Mouse (Mus musculus) activated CD4-positive, CD25-positive, alpha-beta regulatory T cell, adult 4 months (primary cell): ENCODE data around the gene Thra. TPM values are rescaled to one million over a fixed set of nuclear protein-coding genes. Genes with fewer than 3 reads are reported as not detected.

ENCODE experiments used
- ATAC-seq: one replicate; pipeline ENCODE4 v1.8.0; 2017
- polyA plus RNA-seq, 2 experiments: library from polyadenylated mRNA; unstranded; fragments of 100-300 nt; shearing (Covaris generic); gene quantifications; one replicate each; pipeline ENCODE4 v1.2.1; 2017

The Thra gene
- polyA plus RNA-seq, 2 experiments from 2014 or later, result 1.4 to 3.5 TPM

DNA sequence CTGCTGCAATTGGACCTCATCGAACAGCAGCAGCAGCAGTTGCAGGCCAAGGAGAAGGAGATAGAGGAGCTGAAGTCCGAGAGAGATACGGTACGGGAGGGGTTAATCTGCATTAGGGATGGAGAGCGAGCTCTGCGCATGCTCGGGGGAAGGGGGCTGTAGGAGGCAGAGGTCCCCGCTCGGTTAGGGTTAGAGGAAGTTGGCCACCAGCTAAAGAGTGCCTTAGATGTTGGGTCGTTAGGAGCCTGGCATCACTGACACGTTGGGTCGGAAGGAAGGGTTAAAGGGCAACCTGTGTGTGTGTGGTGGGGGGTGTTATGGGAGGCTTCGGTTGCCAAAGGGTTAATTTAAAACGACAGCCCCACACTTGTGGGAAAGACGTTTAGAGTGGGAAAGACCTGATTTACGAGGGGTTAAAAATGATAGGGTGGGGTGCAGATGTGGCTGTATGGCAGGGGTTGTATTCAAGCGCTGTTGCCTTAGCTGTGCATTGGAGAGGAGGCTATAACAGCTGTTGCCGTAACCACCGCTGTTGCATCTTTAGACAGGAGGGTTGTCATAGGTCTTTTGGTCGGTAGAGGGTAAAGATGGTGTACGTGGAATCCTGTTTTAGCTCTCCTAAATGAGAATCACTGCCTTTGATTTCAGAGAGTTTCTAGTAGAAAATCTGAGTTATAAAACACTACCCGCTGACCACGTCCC, 56.2 kb downstream of the Thra start:
- peak; percentile 21 for ATAC-seq

DNA sequence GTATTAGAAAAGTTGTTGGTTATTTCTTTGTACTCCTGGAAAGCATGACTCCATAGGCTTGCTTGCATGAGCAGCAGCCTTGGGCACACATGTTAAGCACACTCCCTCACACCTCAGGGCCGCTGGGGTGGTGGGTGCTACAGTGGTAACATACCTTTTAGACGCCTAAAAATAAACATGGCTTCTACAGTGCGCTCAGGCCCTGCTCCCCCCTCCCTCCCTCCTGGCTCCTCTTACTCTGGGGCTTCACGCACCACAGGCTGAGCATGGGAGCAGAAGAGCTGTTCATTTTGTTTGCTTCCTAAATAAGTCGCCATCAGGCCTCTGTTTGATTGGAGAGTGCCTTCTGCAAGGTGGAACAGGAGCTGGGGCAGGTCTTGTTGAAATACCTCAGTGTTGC, 56.9 kb downstream of the Thra start:
- no peak for ATAC-seq

DNA sequence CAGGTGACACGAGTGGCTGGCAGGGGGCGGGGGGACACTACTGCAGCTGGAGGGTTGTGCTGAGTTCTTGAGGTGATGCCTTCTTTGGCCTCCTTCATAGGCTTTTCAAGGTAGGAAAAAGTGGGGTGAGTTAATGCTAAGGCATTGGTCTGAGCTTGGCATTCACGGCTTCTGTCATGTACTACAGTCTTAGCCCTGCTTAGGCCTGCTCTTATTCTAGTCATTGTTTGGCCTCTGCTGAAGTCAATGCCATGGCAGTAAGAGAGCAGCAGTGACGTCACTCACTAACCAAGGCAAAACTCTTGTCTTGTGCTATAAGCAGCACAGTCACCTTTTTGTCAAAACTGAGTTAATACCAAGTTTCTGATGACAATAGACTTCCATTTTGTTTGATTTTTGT, 57.5 kb downstream of the Thra start:
- no peak for ATAC-seq

DNA sequence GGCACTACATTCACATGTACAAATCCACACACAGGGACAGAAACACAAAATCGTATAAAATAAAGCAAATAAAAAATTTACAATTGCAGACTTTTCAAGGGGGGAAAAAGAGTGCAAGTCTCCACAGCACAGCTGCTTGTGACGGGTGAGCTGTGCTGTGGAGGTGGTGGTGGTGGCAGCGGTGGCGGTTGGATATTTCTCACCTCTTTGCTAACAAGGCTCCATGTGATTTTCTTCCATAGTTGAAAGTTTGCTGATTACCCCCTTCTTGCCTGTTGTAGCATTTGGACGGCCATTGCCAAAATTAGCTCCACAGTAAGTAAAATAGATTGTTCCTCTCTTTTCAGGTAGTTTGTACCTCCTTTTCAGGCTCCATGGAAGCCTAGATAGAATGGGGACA, 64.2 kb downstream of the Thra start, which contains the start of gene Casc3:
Gene Casc3, plus strand, starts transcription at position 301 of the 400 bp plus-strand sequence.
- no peak for ATAC-seq

DNA sequence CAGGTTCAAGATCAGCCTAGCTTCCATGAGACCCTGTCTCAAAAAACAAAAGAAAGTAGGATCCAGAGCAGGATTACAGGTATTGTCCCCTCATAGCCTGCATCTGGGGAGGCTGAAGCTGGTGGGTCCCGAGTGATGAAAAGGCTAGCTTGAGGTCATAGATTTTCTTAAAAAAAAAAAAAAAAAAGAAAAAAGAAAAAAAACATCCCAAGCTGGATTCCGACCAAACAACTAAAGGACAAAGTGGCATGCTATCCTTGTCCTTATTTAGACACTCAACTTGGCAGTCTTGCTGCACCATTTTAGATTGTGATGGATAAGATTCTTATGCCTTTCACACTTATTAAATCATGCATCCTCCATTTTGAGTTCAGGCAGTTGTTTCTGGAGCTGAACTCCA, 68.0 kb downstream of the Thra start:
- ATAC-seq, result no peak

DNA sequence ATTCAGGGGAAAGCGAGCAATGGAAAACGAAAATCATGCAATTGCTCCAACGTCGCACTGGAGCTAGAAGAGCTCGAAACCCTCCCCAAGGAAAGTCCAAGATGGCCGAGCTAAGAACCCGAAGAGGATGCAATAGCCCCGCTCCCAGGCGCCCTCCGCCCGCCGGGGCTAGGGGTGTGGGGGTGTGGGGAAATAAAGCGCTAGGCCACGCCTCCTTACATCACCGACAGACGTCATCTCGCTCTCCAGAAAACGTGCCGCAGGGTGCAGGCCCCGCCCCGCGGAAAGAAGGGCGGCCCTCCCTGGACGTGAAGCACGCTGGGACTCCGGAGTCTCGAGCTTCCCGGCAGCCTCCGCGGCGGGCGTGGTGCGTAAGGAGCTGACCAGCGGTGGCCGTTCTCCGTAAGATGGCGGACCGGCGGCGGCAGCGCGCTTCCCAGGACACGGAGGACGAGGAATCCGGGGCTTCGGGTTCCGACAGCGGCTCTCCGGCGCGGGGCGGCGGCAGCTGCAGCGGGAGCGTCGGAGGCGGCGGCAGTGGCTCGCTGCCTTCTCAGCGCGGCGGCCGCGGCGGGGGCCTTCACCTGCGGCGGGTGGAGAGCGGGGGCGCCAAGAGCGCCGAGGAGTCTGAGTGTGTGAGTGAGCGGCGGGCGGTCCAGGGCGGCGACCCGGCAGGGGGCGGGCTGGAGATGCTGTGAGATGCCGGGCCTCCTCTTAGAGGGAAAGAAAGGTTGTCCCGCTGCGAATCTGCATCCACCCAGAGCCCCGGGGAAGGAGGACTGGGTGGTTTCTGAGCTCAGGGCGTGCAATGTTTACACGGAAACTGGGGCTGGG, 69.2 kb downstream of the Thra start:
- ATAC-seq, result peak; percentile 91

DNA sequence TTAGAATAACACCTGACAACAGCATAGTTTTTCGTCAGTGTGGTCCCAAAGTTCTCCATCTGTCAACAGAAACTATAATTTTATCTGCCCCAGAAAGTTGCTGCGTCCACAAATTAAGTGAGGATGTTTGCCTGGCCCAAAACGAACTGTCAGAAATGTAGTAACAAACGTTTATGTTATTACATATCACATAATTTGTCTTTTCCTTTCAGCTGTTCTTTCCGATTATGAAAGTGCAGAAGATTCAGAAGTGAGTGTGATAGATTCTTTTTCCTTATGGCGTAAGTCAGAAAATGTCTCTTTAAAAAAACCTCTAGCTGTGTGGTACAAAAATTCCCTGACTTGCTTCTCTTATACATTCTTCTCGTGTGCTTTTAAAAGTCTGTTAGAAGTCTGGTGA, 70.2 kb downstream of the Thra start:
- ATAC-seq, result no peak

DNA sequence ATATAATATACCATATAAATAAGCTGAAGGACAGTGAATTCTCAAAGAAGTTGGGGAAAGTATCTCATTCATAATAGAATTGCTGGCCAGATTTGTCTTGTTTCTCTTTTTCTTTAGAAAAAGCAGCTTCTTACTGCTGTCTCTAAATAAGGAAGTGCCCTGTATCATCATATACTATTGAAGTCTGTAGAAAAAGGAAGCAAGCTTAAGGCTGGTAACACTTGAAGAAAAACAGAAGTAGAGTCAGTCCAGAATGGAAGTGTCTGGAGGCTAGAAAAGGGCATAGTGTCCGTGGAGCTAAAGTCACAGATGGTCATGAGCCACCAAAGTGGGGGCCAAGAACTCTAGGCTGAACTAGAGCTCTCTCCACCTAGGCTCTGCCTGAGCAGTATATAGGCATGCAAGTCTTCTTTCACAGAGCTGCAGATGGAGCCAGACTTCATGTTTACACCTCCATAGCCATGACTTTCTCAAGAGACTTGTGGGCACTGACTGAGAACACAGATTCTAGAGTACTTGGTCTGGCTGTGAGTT, 76.3 kb downstream of the Thra start:
- no peak for ATAC-seq

Other genes with a start within 250 kb of the Thra start
- gene Ikzf3, start 194.6 kb upstream of the Thra start, polyA plus RNA-seq, result 100 to 1,000 TPM in 1 of 2 experiments, 10 to 100 TPM in 1; 95.8 to 124 TPM
- 1 to 10 TPM; 4.2 to 7.1 TPM for gene Zpbp2, start 189.5 kb upstream of the Thra start, polyA plus RNA-seq
- 10 to 100 TPM; 15.8 to 37.6 TPM for gene Ormdl3, start 153.3 kb upstream of the Thra start, polyA plus RNA-seq
- not detected for gene Lrrc3c, start 142.3 kb upstream of the Thra start, polyA plus RNA-seq
- gene Gm12355, start 115.0 kb upstream of the Thra start, polyA plus RNA-seq, result 1 to 10 TPM; 2.2 to 10.0 TPM
- gene Gsdma3, start 114.3 kb upstream of the Thra start, polyA plus RNA-seq, result not detected
- not detected for gene Gsdma2, start 93.9 kb upstream of the Thra start, polyA plus RNA-seq
- under 1 TPM in 1 of 2 experiments, not detected in 1; 0.20 TPM for gene Gsdma, start 76.3 kb upstream of the Thra start, polyA plus RNA-seq
- 10 to 100 TPM; 14.2 to 25.7 TPM for gene Psmd3, start 58.1 kb upstream of the Thra start, polyA plus RNA-seq
- not detected for gene Csf3, start 39.4 kb upstream of the Thra start, polyA plus RNA-seq
- gene Med24, start 11.2 kb upstream of the Thra start, polyA plus RNA-seq, result 10 to 100 TPM; 19.1 to 27.9 TPM
- gene Nr1d1, start 34.7 kb downstream of the Thra start, polyA plus RNA-seq, result 1 to 10 TPM; 2.9 to 5.4 TPM
- gene Msl1, start 54.9 kb downstream of the Thra start, polyA plus RNA-seq, result 10 to 100 TPM; 19.9 to 22.0 TPM
- 10 to 100 TPM; 10.6 to 11.2 TPM for gene Casc3, start 64.3 kb downstream of the Thra start, polyA plus RNA-seq
- gene Rapgefl1, start 96.1 kb downstream of the Thra start, polyA plus RNA-seq, result under 1 TPM in 1 of 2 experiments, not detected in 1; 0.15 TPM
- gene Wipf2, start 123.0 kb downstream of the Thra start, polyA plus RNA-seq, result 10 to 100 TPM; 10.9 to 12.3 TPM
- 10 to 100 TPM; 10.1 to 17.7 TPM for gene Cdc6, start 167.2 kb downstream of the Thra start, polyA plus RNA-seq
- 10 to 100 TPM in 1 of 2 experiments, 1 to 10 TPM in 1; 9.0 to 13.7 TPM for gene Rara, start 187.2 kb downstream of the Thra start, polyA plus RNA-seq
- under 1 TPM in 1 of 2 experiments, not detected in 1; 0.41 TPM for gene Gjd3, start 242.4 kb downstream of the Thra start, polyA plus RNA-seq